ENCODE assay signal across 17 mouse cellular contexts in genomic region chr3:102055878-102056277, GRCm38 (mm10). TPM values are rescaled to one million over a fixed set of nuclear protein-coding genes. Genes with fewer than 3 reads are reported as not detected.
DNase-seq lines count a peak whose midpoint lies in the region; ATAC-seq lines count a peak whose summit lies in the region.
"Had no signal": no experiment of that assay in that cellular context is flagged by ENCODE, and none has a peak within 500 bp of the region (broad histone marks: within the 10 kb centered on the region; RNA-seq: fewer than 3 reads in every experiment).

No protein-coding gene starts in this region.

- H3K27me3 ChIP-seq in neural tube, embryonic 11.5 days (ENCODE audit: control insufficient read depth, insufficient read depth, low read length): no peaks in the 10 kb centered on the region
- H3K27me3 ChIP-seq in embryonic facial prominence, embryonic 10.5 days (replicated peaks; ENCODE audit: low read depth, poor library complexity, severe bottlenecking): no peaks in the 10 kb centered on the region
- H3K27me3 ChIP-seq: embryonic facial prominence, embryonic 12.5 days; heart, embryonic 15.5 days; lung, embryonic 15.5 days had no signal

- H3K9me3 ChIP-seq in neural tube, embryonic 11.5 days (ENCODE audit: control insufficient read depth, low read length): no peaks in the 10 kb centered on the region
- no peaks in the 10 kb centered on the region for H3K9me3 ChIP-seq in embryonic facial prominence, embryonic 10.5 days
- H3K9me3 ChIP-seq: embryonic facial prominence, embryonic 12.5 days; heart, embryonic 15.5 days; lung, embryonic 15.5 days had no signal

- ATAC-seq in neural tube, embryonic 11.5 days (ENCODE audit: insufficient read depth, low FRiP score, low TSS enrichment): no peak

- H3K4me3 ChIP-seq in neural tube, embryonic 11.5 days (ENCODE audit: low read depth, low read length): no peak overlapping the region
- H3K4me3 ChIP-seq in embryonic facial prominence, embryonic 10.5 days: no peak overlapping the region
- H3K4me3 ChIP-seq: embryonic facial prominence, embryonic 12.5 days; heart, embryonic 15.5 days; lung, embryonic 15.5 days had no signal

- no peak overlapping the region for H3K4me2 ChIP-seq in neural tube, embryonic 11.5 days (ENCODE audit: low read depth)
- H3K4me2 ChIP-seq: embryonic facial prominence, embryonic 12.5 days; heart, embryonic 15.5 days; liver, embryonic 11.5 days; lung, embryonic 15.5 days had no signal

- 0 out of 2 replicates have a peak overlapping the region, but pooled peaks have one; percentile 28 for H3K27ac ChIP-seq in neural tube, embryonic 11.5 days (ENCODE audit: low read depth, low read length)
- H3K27ac ChIP-seq in embryonic facial prominence, embryonic 10.5 days (replicated peaks): 0 out of 2 replicates have a peak overlapping the region, but pooled peaks have one; percentile 30
- H3K27ac ChIP-seq: embryonic facial prominence, embryonic 12.5 days; heart, embryonic 15.5 days; kidney, postnatal 0 days; lung, embryonic 15.5 days had no signal

- no peak overlapping the region for H3K9ac ChIP-seq in neural tube, embryonic 11.5 days (ENCODE audit: low read length)
- H3K9ac ChIP-seq: embryonic facial prominence, embryonic 12.5 days; heart, embryonic 15.5 days; lung, embryonic 15.5 days had no signal

- peak; percentile 36 for DNase-seq in neural tube, embryonic 11.5 days (ENCODE audit: low spot score)
- DNase-seq in neural tube, embryonic 10.5 days (ENCODE audit: extremely low spot score, low spot score): no peak
- peak; percentile 23 for DNase-seq in embryonic facial prominence, embryonic 10.5 days (ENCODE audit: low spot score)
- DNase-seq in mesoderm, embryonic 11.5 days (ENCODE audit: low read depth, low spot score): peak; percentile 62
- no peak for DNase-seq in gastrocnemius, adult 18-20 months (ENCODE audit: low spot score)
- no peak for DNase-seq in left cerebral cortex, adult 18-20 months (ENCODE audit: low spot score in 2 of 2)
- no peak for DNase-seq in spleen, adult 12 weeks (ENCODE audit: low spot score)
- DNase-seq: cerebellum, adult 2 months; right cerebral cortex, postnatal 14 days had no signal

- WGBS in neural tube, embryonic 11.5 days: 12% methylated on average over 4 of the region's 4 CpGs
- 13% methylated on average over 4 of the region's 4 CpGs for WGBS in embryonic facial prominence, embryonic 10.5 days

- no peaks in the 10 kb centered on the region for H3K36me3 ChIP-seq in neural tube, embryonic 11.5 days (ENCODE audit: control insufficient read depth, insufficient read depth, low read length)
- H3K36me3 ChIP-seq in embryonic facial prominence, embryonic 10.5 days (replicated peaks): no peaks in the 10 kb centered on the region
- H3K36me3 ChIP-seq: embryonic facial prominence, embryonic 12.5 days; heart, embryonic 15.5 days; lung, embryonic 15.5 days had no signal

- peaks cover 3% of the 10 kb centered on the region; the same call in 1 of the 2 replicates for H3K4me1 ChIP-seq in neural tube, embryonic 11.5 days (ENCODE audit: control insufficient read depth, insufficient read depth, low read length)
- peaks cover 26% of the 10 kb centered on the region for H3K4me1 ChIP-seq in embryonic facial prominence, embryonic 10.5 days
- H3K4me1 ChIP-seq: embryonic facial prominence, embryonic 12.5 days; heart, embryonic 15.5 days; lung, embryonic 15.5 days had no signal

RNA-seq across cellular contexts. Expression of gene Casq2, which starts 30.3 kb away (rescaled TPM):
- polyA plus RNA-seq in neural tube, embryonic 11.5 days (2014; fragmentation: Nextera tagmentation; extraction: Ambion mirVana): 8.9 and 9.5 TPM in 2 replicates
- 0.10 and 0.16 TPM in 2 replicates for polyA plus RNA-seq in embryonic facial prominence, embryonic 10.5 days (2016; fragmentation: Nextera tagmentation; extraction: Ambion mirVana)
- 10 to 100 TPM; 35.5 to 40.5 TPM for total RNA-seq in gastrocnemius, adult 18-20 months (2021)
- total RNA-seq in left cerebral cortex, adult 18-20 months (2021): 1 to 10 TPM; 1.7 to 2.2 TPM
- total RNA-seq: megakaryocyte-erythroid progenitor cell, adult 5-6 weeks had no signal

RNA-seq across cellular contexts. Expression of gene Nhlh2, which starts 46.0 kb away (rescaled TPM):
- polyA plus RNA-seq in neural tube, embryonic 11.5 days (2014; fragmentation: Nextera tagmentation; extraction: Ambion mirVana): 94.0 and 109 TPM in 2 replicates
- polyA plus RNA-seq in embryonic facial prominence, embryonic 10.5 days (2016; fragmentation: Nextera tagmentation; extraction: Ambion mirVana): 16.1 and 22.3 TPM in 2 replicates
- total RNA-seq in gastrocnemius, adult 18-20 months (2021): not detected
- total RNA-seq in left cerebral cortex, adult 18-20 months (2021): under 1 TPM; 0.16 to 0.40 TPM
- total RNA-seq: megakaryocyte-erythroid progenitor cell, adult 5-6 weeks had no signal
- polyA plus RNA-seq: gonadal fat pad, adult 2 months; heart, embryonic 15.5 days; kidney, postnatal 0 days; urinary bladder, adult 2 months had no signal

Comparison
In these comparisons a context has a peak if more than half of its experiments do, and no peak if none do; other contexts are left out.
1. DNase-seq: peak in neural tube, embryonic 11.5 days (single experiment), embryonic facial prominence, embryonic 10.5 days (single experiment) and mesoderm, embryonic 11.5 days (single experiment); none in neural tube, embryonic 10.5 days (single experiment), gastrocnemius, adult 18-20 months (single experiment), left cerebral cortex, adult 18-20 months (0 of 2) and spleen, adult 12 weeks (single experiment).
2. RNA of gene Casq2, which starts 30.3 kb away (total RNA-seq): 35.5 to 40.5 TPM in gastrocnemius, adult 18-20 months; 1.7 to 2.2 TPM in left cerebral cortex, adult 18-20 months; every median in the first group is over 10 times any median in the second.